Mouse (Mus musculus): ENCODE results near the gene Tbc1d15.
A peak's percentile ranks its signal among the peaks of the same experiment; 100 is the strongest.

The Tbc1d15 gene

DNA sequence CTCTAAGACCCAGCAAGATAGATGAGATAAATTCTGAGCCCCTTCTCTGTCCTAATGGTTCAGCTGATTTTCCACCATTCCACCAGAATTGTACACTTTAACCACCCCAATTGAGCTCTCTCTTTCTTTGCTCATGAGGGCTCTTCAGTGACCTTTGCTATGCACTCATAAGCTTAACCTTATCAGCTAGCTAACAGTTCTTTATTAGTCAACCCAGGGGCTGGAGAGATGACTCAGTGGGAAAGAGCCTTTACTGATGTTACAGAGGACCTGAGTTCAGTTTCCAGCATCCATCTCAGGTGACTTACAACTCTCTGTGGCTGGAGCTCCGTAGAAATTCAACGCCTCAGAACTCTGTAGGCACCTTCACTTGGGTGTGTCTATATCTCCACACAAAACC, 11.0 kb upstream of the Tbc1d15 start:
- H3K27me3 ChIP-seq (ENCODE audit: control insufficient read depth, insufficient read depth, low read length, poor library complexity, severe bottlenecking) = no peaks in the 10 kb centered on the region
- no peak for DNase-seq (ENCODE audit: low read depth, low spot score)
- no peaks in the 10 kb centered on the region for H3K36me3 ChIP-seq (ENCODE audit: control insufficient read depth, insufficient read depth, low read length, poor library complexity, severe bottlenecking)

- H3K36me3 ChIP-seq (ENCODE audit: control insufficient read depth, insufficient read depth, low read length, poor library complexity, severe bottlenecking) = no peaks in the 10 kb centered on the region
- H3K27me3 ChIP-seq (ENCODE audit: control insufficient read depth, insufficient read depth, low read length, poor library complexity, severe bottlenecking) = no peaks in the 10 kb centered on the region
- no peak for DNase-seq (ENCODE audit: low read depth, low spot score)
These were observed 10.2 kb upstream of the Tbc1d15 start for GRCm38 (mm10) chr10:115261428-115261827.

DNA sequence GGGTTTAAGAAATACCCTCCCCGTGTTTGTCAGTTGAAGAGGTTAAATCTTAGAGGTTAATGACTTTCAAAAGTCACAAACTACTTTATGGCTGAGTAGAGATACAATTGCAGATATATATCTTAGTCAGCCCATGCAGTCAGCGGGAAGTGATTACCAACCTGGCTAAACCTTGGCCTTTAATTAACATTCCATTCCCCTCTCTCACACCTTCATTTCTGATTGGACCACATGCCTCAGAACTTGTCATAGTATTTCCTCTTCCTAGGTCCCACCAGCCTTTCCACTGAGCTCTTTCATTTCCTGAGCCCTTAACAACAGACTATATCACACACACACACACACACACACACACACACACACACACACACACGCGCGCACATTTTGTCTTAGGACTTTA, 4.9 kb upstream of the Tbc1d15 start:
- no peak for DNase-seq (ENCODE audit: low read depth, low spot score)
- H3K36me3 ChIP-seq (ENCODE audit: control insufficient read depth, insufficient read depth, low read length, poor library complexity, severe bottlenecking) = no peaks in the 10 kb centered on the region

GRCm38 (mm10) chr10:115253521-115253920, 2.3 kb upstream of the Tbc1d15 start:
- H3K36me3 ChIP-seq (ENCODE audit: control insufficient read depth, insufficient read depth, low read length, poor library complexity, severe bottlenecking) = 0 out of 2 replicates have a peak, but pooled peaks cover 2% of the 10 kb centered on the region

More for the DNA sequence above, 4.9 kb upstream of the Tbc1d15 start:
- no peaks in the 10 kb centered on the region for H3K27me3 ChIP-seq (ENCODE audit: control insufficient read depth, insufficient read depth, low read length, poor library complexity, severe bottlenecking)

GRCm38 (mm10) chr10:115252321-115252757, 1.1 kb upstream of the Tbc1d15 start:
- Histone ChIP-seq H3K36me3 (ENCODE audit: control insufficient read depth, insufficient read depth, low read length, poor library complexity, severe bottlenecking) (0 out of 2 replicates have a peak, but pooled peaks cover 2% of the 10 kb centered on the region), H3K27me3 (ENCODE audit: control insufficient read depth, insufficient read depth, low read length, poor library complexity, severe bottlenecking) (no peaks in the 10 kb centered on the region)
- DNase-seq (ENCODE audit: low read depth, low spot score) = peak; percentile 50

More at GRCm38 (mm10) chr10:115253521-115253920, 2.3 kb upstream of the Tbc1d15 start:
- no peaks in the 10 kb centered on the region for H3K27me3 ChIP-seq (ENCODE audit: control insufficient read depth, insufficient read depth, low read length, poor library complexity, severe bottlenecking)
- DNase-seq (ENCODE audit: low read depth, low spot score) = no peak

GRCm38 (mm10) chr10:115250235-115251087, 806 bp downstream of the Tbc1d15 start:
- H3K36me3 ChIP-seq (ENCODE audit: control insufficient read depth, insufficient read depth, low read length, poor library complexity, severe bottlenecking) = 0 out of 2 replicates have a peak, but pooled peaks cover 2% of the 10 kb centered on the region
- DNase-seq (ENCODE audit: low read depth, low spot score) = peak; percentile 76
- no peaks in the 10 kb centered on the region for H3K27me3 ChIP-seq (ENCODE audit: control insufficient read depth, insufficient read depth, low read length, poor library complexity, severe bottlenecking)

- no peak for DNase-seq (ENCODE audit: low read depth, low spot score)
- Histone ChIP-seq H3K27me3 (ENCODE audit: control insufficient read depth, insufficient read depth, low read length, poor library complexity, severe bottlenecking) (no peaks in the 10 kb centered on the region), H3K36me3 (ENCODE audit: control insufficient read depth, insufficient read depth, low read length, poor library complexity, severe bottlenecking) (0 out of 2 replicates have a peak, but pooled peaks cover 2% of the 10 kb centered on the region)
These were observed 3.2 kb downstream of the Tbc1d15 start for GRCm38 (mm10) chr10:115248041-115248440.

DNA sequence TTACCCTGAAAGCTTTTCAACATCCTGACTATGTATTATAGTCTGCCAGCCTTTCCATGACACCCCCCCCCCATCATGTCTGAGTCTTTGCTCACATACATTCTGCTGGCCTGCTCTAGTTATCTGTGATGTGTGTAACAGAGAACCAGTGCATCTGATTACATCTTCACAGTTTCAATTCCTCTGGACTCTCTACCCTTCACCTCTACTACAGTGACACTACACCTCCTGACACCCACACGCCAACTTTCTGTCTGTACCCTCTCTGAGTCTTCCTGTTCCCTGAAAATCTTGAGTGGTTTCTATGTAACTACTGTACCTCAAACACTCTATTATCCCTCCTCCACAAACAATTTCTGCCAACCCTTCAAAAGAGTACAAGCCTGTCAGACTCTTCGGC, 5.8 kb downstream of the Tbc1d15 start:
- Histone ChIP-seq H3K36me3 (ENCODE audit: control insufficient read depth, insufficient read depth, low read length, poor library complexity, severe bottlenecking) (0 out of 2 replicates have a peak, but pooled peaks cover 2% of the 10 kb centered on the region), H3K27me3 (ENCODE audit: control insufficient read depth, insufficient read depth, low read length, poor library complexity, severe bottlenecking) (no peaks in the 10 kb centered on the region)
- peak; percentile 70 for DNase-seq (ENCODE audit: low read depth, low spot score)

GRCm38 (mm10) chr10:115241082-115241595, 10.1 kb downstream of the Tbc1d15 start:
- Histone ChIP-seq H3K27me3 (ENCODE audit: control insufficient read depth, insufficient read depth, low read length, poor library complexity, severe bottlenecking) (no peaks in the 10 kb centered on the region), H3K36me3 (ENCODE audit: control insufficient read depth, insufficient read depth, low read length, poor library complexity, severe bottlenecking) (no peaks in the 10 kb centered on the region; the same call in none of the 2 replicates)
- DNase-seq (ENCODE audit: low read depth, low spot score) = no peak

DNA sequence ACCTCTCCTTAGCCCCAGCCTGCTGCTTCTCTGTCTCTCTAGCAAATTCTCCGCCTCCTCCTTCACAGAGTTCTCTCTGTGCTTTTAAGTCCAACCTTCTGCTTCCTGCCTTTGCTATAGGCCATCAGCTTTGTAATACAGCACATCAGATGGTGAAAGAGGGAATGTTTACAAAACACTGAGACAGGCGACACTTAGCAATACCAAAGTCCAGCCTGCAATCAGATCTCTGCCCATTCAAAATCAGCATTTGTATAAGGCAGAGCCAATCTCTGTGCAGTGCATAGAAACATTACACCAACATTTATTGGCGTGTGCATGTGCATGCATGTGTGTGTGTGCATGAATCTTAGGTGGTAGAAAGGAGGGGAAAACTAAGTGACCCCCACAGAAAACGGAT, 13.3 kb downstream of the Tbc1d15 start:
- peaks cover 1% of the 10 kb centered on the region for H3K36me3 ChIP-seq (ENCODE audit: control insufficient read depth, insufficient read depth, low read length, poor library complexity, severe bottlenecking)
- DNase-seq (ENCODE audit: low read depth, low spot score) = no peak
- no peaks in the 10 kb centered on the region for H3K27me3 ChIP-seq (ENCODE audit: control insufficient read depth, insufficient read depth, low read length, poor library complexity, severe bottlenecking)

- H3K36me3 ChIP-seq (ENCODE audit: control insufficient read depth, insufficient read depth, low read length, poor library complexity, severe bottlenecking) = peaks cover 1% of the 10 kb centered on the region
- no peak for DNase-seq (ENCODE audit: low read depth, low spot score)
- H3K27me3 ChIP-seq (ENCODE audit: control insufficient read depth, insufficient read depth, low read length, poor library complexity, severe bottlenecking) = no peaks in the 10 kb centered on the region
These were observed 14.5 kb downstream of the Tbc1d15 start for GRCm38 (mm10) chr10:115236733-115237132.

GRCm38 (mm10) chr10:115235501-115235900, 15.8 kb downstream of the Tbc1d15 start:
- no peak for DNase-seq (ENCODE audit: low read depth, low spot score)
- H3K36me3 ChIP-seq (ENCODE audit: control insufficient read depth, insufficient read depth, low read length, poor library complexity, severe bottlenecking) = peaks cover 1% of the 10 kb centered on the region
- H3K27me3 ChIP-seq (ENCODE audit: control insufficient read depth, insufficient read depth, low read length, poor library complexity, severe bottlenecking) = no peaks in the 10 kb centered on the region

DNA sequence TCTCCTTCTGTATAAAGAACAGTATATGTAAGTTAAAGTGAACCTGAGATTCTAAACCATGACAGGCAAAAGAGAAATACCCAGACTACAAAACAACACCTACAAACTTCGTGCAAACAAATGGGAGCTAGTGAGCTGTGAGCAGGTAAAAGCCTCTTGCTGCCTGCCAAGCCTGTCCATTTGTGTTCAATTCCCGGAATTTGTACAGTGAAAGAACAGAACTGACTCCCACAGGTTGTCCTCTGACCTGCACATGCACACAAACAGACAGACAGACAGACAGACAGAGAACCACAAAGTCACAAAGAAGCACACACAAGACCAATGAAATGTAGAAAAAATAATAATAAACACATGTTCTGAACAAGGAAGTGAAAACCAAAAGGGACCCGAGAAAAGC, 17.5 kb downstream of the Tbc1d15 start:
- DNase-seq (ENCODE audit: low read depth, low spot score) = no peak
- Histone ChIP-seq H3K27me3 (ENCODE audit: control insufficient read depth, insufficient read depth, low read length, poor library complexity, severe bottlenecking) (no peaks in the 10 kb centered on the region), H3K36me3 (ENCODE audit: control insufficient read depth, insufficient read depth, low read length, poor library complexity, severe bottlenecking) (peaks cover 4% of the 10 kb centered on the region)

GRCm38 (mm10) chr10:115232513-115232912, 18.8 kb downstream of the Tbc1d15 start:
- H3K27me3 ChIP-seq (ENCODE audit: control insufficient read depth, insufficient read depth, low read length, poor library complexity, severe bottlenecking) = no peaks in the 10 kb centered on the region
- DNase-seq (ENCODE audit: low read depth, low spot score) = no peak
- H3K36me3 ChIP-seq (ENCODE audit: control insufficient read depth, insufficient read depth, low read length, poor library complexity, severe bottlenecking) = peaks cover 6% of the 10 kb centered on the region

DNA sequence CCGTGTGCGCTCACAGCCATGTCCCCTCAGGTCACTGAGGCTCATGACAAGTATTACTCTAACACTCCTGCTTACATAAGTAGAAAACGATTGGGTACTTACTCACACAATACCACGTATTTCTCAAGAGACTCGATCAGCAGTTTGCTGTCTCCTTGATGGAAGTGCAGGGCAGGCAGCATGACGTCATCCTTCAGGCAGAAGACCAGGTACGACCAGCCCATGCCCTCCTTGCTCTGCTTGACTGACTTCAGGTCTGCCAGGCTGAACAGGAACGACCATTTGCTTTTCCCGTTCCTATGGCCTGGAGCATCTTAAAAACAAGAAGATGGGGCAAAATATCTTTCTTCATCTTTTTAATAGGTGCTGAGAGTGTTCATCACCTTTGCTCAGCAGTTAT, 22.2 kb downstream of the Tbc1d15 start:
- Histone ChIP-seq H3K27me3 (ENCODE audit: control insufficient read depth, insufficient read depth, low read length, poor library complexity, severe bottlenecking) (no peaks in the 10 kb centered on the region), H3K36me3 (ENCODE audit: control insufficient read depth, insufficient read depth, low read length, poor library complexity, severe bottlenecking) (peaks cover 9% of the 10 kb centered on the region)
- DNase-seq (ENCODE audit: low read depth, low spot score) = no peak

All from splenic B cell, adult 2 months (primary cell).